Mouse (Mus musculus) MEL-GATA-1-ER (cell line): ENCODE data around the gene Serpinb1a.
"Not testable (repeated sequence)": the region's sequence is repeated elsewhere in the genome, so short reads cannot be mapped to it uniquely, and the experiment has no call there.

ENCODE experiments used
- DNase-seq: peaks from one replicate; pipeline ENCODE4 v3.0.0-alpha.2; 2012; ENCODE audit warnings: low read depth; ENCODE audit errors: extremely low read depth

Gene Serpinb1a

DNA sequence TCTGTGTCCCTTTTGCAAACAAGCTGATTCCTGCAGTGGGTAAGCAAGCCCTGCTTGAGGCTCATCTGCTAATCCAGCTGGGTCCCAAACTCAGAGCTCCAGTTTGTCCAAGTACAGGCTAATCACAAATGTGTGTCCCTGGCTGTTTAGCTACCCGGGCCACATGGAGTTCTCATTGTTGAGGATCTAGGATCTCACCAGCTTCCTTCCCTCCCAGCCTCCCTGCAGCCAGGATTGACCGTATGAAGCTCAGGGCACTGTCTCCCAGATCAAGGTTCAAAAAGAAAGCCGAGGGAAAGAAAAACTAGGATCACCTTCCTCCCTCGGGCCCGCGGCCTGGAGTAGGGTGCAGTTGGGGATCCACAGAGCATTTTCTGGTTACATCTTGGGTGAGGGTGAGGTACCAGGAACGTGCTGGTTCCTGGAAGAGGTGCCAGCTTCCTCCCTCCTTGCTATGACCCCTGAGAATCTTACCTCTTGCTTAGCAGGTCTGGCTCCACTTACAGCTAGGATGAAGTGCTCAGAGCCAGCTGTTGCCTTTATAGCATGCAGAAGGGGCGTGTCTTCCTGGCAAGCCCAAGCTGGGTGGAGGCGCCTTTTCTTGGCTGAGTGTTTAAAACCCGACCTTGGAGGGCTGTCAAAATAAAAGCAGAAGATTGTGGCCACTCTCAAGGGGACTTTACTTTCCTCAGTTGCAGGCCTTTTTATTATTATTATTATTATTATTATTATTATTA lies at the start of gene Serpinb1a:
Serpinb1a (minus strand) TSS at position 518 of the 737 bp plus-strand sequence.
- DNase-seq = peak; percentile 65

DNA sequence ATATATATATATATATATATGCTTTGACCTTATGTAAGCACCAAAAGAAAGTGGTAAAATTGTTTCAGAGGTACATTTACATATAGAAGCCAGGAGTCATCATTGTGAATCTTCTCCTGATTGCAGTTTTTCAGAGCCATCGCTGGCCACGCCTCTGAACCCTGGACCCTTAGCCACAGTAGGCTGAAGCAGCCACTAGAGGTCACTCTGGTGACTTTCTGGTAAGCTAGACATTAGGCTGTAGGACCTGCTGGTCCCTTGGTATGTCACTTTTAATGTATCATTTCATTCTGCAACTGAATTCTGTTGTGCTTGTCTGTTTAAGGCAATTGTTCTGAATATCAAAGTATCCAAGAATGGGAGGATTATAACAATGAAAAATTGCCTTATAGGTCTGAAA lies 49.7 kb upstream of the Serpinb1a start:
- no peak for DNase-seq

- DNase-seq = not testable (repeated sequence)
Observed at GRCm38 (mm10) chr13:32899114-32899513, 48.1 kb upstream of the Serpinb1a start.

DNA sequence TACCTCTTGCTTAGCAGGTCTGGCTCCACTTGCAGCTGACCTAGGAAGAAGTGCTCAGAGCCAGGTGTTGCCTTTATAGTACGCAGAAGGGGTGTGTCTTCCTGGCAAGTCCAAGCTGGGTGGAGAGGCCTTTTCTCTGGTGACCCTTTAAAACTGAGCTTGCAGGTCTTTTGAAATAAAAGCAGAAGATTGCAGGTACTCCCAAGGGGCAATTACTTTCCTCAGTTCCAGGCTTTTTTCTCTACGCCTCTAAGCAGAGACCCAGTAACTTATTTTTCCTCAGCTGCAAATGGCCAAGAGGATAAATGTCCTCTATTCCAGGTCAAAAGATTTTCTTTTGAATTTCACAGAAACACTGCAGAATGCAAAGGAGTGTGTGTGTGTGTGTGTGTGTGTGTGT lies 47.1 kb upstream of the Serpinb1a start, which contains the start of gene Serpinb1c:
Serpinb1c (minus strand) TSS at position 101 of the 400 bp plus-strand sequence.
- DNase-seq = no peak

GRCm38 (mm10) chr13:32896931-32897330 lies 45.9 kb upstream of the Serpinb1a start:
- no peak for DNase-seq

- DNase-seq = no peak
Observed at GRCm38 (mm10) chr13:32884755-32885154, 33.8 kb upstream of the Serpinb1a start.

- DNase-seq = no peak
Observed at GRCm38 (mm10) chr13:32873862-32874261, 22.9 kb upstream of the Serpinb1a start.

GRCm38 (mm10) chr13:32868843-32869242 lies 17.9 kb upstream of the Serpinb1a start:
- DNase-seq = no peak

GRCm38 (mm10) chr13:32868233-32868632 lies 17.2 kb upstream of the Serpinb1a start:
- DNase-seq = not testable (repeated sequence)

DNA sequence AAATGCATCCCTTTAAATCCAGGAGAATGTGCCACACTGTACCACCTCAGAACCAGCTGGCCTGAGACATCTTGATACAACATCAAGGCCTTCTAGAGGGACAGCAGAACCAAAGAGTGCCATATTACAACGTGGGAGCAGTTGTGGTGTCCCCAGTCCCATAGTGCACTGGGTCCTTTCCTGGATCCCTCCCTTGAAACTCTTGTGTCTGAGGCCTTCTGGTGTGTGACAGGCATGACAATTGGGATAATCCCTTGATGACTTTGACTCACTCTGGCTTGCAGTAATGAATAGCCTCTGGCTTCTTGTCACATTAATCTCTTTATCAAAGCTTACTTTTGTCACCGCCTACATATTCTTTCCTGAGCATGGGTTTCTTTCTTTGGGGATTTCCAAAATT lies 16.0 kb upstream of the Serpinb1a start:
- DNase-seq = no peak

DNA sequence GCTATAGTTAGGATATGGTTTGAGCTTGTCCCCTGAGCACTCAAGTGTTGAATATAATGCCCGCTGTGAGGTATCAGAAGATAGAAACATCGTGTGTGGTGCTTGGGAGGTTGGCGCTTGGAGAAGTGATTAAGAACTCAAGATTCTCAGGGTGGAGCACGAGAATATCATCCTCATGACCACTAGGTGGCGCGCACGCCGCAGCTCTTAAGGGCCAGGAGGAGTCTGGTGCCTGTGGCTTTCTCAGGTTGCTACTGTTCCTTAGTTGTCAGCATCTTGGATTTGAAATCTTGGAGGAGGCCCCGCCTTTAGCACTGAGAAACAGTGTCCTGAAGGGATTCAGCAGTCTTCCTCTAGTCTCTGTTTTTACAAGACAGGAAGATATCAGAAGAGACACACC lies 15.5 kb upstream of the Serpinb1a start:
- DNase-seq = peak; percentile 28

DNA sequence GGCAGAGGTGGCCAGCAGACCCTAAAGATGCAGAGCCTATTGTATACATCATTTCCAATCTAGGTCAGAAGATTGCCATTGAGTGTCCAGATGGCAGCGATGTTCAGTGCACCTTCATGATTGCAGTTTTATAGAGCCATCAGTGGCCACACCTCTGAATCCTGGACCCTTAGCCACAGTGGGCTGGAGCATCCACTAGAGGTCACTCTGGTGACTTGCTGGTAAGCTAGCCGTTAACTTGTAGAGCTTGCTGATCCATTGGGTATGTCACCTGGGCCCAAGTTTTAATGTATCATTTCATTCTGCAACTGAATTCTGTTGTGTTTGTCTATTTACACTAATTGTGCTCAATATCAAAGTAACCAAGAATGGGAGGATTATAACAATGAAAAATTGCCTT lies 14.6 kb upstream of the Serpinb1a start:
- DNase-seq = no peak

DNA sequence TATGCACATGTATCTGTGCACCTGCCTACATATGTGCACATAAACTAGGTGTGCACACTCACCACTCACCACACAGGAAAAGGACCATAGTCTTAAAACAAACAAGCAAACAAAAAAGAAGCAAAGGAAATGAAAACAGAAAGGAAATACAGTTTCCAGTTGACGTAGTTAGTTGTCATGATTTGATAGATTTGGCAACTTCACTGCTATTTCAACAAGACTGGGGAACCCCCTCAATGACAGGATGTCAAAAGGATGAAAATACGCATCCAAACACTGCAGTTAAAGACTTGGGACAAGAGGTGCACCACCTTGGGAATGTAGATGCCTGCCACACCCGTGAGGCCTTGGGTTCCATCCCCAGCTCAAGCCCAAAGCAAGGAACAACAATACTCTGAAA lies 13.5 kb upstream of the Serpinb1a start:
- not testable (repeated sequence) for DNase-seq

GRCm38 (mm10) chr13:32863456-32863855 lies 12.5 kb upstream of the Serpinb1a start:
- DNase-seq = no peak

- no peak for DNase-seq
Observed at GRCm38 (mm10) chr13:32860821-32861220, 9.8 kb upstream of the Serpinb1a start.

DNA sequence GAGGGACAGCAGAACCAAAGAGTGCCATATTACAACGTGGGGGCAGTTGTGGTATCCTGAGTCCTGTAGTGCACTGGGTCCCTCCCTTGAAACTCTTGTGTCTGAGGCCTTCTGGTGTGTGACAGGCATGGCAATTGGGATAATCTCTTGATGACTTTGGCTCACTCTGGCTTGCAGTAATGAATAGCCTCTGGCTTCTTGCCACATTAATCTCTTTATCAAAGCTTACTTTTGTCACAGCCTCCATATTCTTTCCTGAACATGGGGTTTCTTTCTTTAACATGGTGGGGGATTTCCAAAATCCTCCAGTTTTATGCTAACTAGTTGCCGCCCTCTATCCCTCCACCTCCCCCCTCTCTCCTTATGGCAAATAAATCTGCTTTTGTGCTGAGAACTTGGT lies 2.1 kb upstream of the Serpinb1a start:
- no peak for DNase-seq

GRCm38 (mm10) chr13:32852539-32852938 lies 1.6 kb upstream of the Serpinb1a start:
- no peak for DNase-seq

GRCm38 (mm10) chr13:32851967-32852366 lies 982 bp upstream of the Serpinb1a start:
- peak; percentile 47 for DNase-seq

- DNase-seq = peak; percentile 23
Observed at GRCm38 (mm10) chr13:32850156-32850555, 829 bp downstream of the Serpinb1a start.

DNA sequence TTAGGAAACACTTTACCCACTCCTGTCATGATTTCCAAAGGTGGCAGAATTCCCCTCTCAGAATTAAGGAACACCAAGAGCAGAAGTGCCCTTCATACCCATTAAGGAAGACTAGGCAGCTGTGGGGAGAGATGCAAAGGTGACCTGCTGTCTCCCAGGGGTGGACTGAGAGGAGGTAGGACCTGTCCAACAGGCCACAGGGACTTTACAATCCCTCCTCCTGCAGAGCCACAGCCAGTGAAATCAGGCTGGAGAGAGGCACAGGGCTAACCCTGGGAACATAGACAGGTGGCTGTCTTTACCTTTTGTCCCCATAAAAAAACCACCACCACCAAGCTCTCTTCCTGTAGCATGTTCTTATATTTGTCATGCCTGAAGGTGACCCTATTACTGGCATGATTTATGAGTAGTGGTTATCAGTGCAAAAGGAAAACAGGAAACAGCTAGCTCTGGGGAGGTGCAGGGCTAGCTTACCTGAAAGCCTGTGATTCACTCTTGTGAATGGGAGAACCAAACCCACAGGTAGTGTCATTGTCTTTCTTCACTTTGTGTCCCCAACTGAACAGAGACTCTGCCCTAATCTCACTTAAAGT lies 1.4 kb downstream of the Serpinb1a start:
- no peak for DNase-seq

DNA sequence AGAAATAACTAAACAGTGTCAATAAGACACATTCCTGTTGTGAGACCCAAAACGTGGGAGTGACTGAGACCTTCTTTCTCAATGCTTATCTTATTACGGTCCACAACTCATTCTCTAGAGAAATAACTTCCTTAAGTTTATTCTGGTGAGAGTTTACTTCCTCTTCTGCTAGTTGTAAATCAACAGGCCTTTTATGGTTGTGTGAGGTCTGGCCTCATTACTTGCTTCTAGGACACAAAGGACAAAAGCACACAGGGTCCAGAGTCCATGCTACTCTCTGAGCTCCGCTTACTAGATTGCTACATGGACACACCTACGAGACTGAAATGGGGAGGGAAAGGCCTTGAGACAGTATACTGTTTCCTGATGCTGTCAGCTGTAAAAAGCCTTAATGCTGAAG lies 1.9 kb downstream of the Serpinb1a start:
- peak; percentile 64 for DNase-seq

- DNase-seq = no peak
Observed at GRCm38 (mm10) chr13:32846221-32846620, 4.8 kb downstream of the Serpinb1a start.

- DNase-seq = no peak
Observed at GRCm38 (mm10) chr13:32841349-32841748, 9.6 kb downstream of the Serpinb1a start.
